8 mouse cellular contexts compared by ENCODE assay signal in the genomic region with DNA sequence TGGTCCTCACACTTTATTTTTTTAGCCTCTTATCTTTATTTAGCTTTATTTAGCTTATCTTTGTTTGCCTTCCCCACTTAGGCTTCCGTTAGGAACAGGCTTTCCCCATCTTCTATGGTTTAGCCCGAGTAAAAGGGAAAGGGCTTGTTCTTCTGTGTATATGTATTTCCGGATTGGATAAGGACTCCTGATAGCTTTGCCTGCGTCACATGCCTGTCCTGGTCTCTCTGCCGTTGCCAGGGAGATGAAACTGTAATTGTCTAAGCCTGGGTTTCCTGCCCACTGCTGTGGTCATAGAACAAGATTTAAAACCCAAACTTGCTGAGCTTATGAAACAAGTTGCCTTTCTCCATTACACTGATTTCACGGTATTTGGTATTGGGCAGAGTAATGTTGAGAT. TPM values are rescaled to one million over a fixed set of nuclear protein-coding genes. Genes with fewer than 3 reads are reported as not detected.
DNase-seq lines count a peak whose midpoint lies in the region; ATAC-seq lines count a peak whose summit lies in the region.
"Had no signal": no experiment of that assay in that cellular context is flagged by ENCODE, and none has a peak within 500 bp of the region (broad histone marks: within the 10 kb centered on the region; RNA-seq: fewer than 3 reads in every experiment).

No protein-coding gene starts in this region.

- ATAC-seq in liver, embryonic 13.5 days (ENCODE audit: low read depth): 0 out of 2 replicates have a peak, but pooled peaks have one; percentile 65
- peak; percentile 82 for ATAC-seq in stomach, embryonic 14.5 days (ENCODE audit: insufficient number of reproducible peaks, insufficient read depth, low FRiP score, low read depth)
- ATAC-seq in activated CD4-positive, CD25-positive, alpha-beta regulatory T cell, adult 4 months: no peak

- 13% methylated on average over 6 of the region's 6 CpGs for WGBS in liver, embryonic 13.5 days (ENCODE audit: insufficient replicate concordance)
- 19% methylated on average over 6 of the region's 6 CpGs for WGBS in stomach, embryonic 14.5 days

- no peak overlapping the region for H3K4me3 ChIP-seq in liver, embryonic 13.5 days (replicated peaks)
- no peak overlapping the region for H3K4me3 ChIP-seq in stomach, embryonic 14.5 days (ENCODE audit: low read depth, low read length)

- no peak overlapping the region for H3K27ac ChIP-seq in liver, embryonic 13.5 days
- no peak overlapping the region for H3K27ac ChIP-seq in stomach, embryonic 14.5 days (ENCODE audit: low read length)

- peaks cover 5% of the 10 kb centered on the region for H3K4me1 ChIP-seq in liver, embryonic 13.5 days (replicated peaks)
- H3K4me1 ChIP-seq in stomach, embryonic 14.5 days (ENCODE audit: control insufficient read depth, insufficient read depth, low read length): no peaks in the 10 kb centered on the region

- H3K4me2 ChIP-seq in liver, embryonic 13.5 days: peak overlapping the region; percentile 3; the same call in 1 of the 2 replicates
- H3K4me2 ChIP-seq in stomach, embryonic 14.5 days (replicated peaks; ENCODE audit: low read depth, low read length): no peak overlapping the region

- peak; percentile 11 for DNase-seq in layer of hippocampus, adult 9-11 months
- no peak for DNase-seq in layer of hippocampus, postnatal 14 days (ENCODE audit: low spot score in 2 of 2)
- DNase-seq in embryo, embryonic 9.5 days (ENCODE audit: extremely low spot score): peak; percentile 3
- DNase-seq in liver, embryonic 13.5 days: no peak
- no peak for DNase-seq in spleen, postnatal 10 days (ENCODE audit: low spot score in 2 of 2)

- no peaks in the 10 kb centered on the region for H3K27me3 ChIP-seq in liver, embryonic 13.5 days
- no peaks in the 10 kb centered on the region for H3K27me3 ChIP-seq in stomach, embryonic 14.5 days (ENCODE audit: control insufficient read depth, insufficient read depth, low read length)

- no peak overlapping the region for H3K9ac ChIP-seq in liver, embryonic 13.5 days
- no peak overlapping the region for H3K9ac ChIP-seq in stomach, embryonic 14.5 days (replicated peaks; ENCODE audit: low read depth, low read length)

- no peaks in the 10 kb centered on the region for H3K9me3 ChIP-seq in liver, embryonic 13.5 days (replicated peaks)
- no peaks in the 10 kb centered on the region for H3K9me3 ChIP-seq in stomach, embryonic 14.5 days (ENCODE audit: control insufficient read depth, low read depth, low read length)

- no peaks in the 10 kb centered on the region for H3K36me3 ChIP-seq in liver, embryonic 13.5 days
- no peaks in the 10 kb centered on the region for H3K36me3 ChIP-seq in stomach, embryonic 14.5 days (ENCODE audit: control insufficient read depth, insufficient read depth, low read length)

RNA-seq across cellular contexts. Expression of gene Fnip1, which starts 25.0 kb away (rescaled TPM):
- total RNA-seq in layer of hippocampus, postnatal 14 days (2021): 10 to 100 TPM; 27.5 to 27.8 TPM
- 3.2 and 4.6 TPM in 2 replicates for polyA plus RNA-seq in liver, embryonic 13.5 days (2015; fragmentation: Nextera tagmentation; extraction: Ambion mirVana)
- 18.1 and 18.2 TPM in 2 replicates for polyA plus RNA-seq in stomach, embryonic 14.5 days (2014; fragmentation: Nextera tagmentation; extraction: Ambion mirVana)
- 10 to 100 TPM; 10.7 to 12.9 TPM for polyA plus RNA-seq in activated CD4-positive, CD25-positive, alpha-beta regulatory T cell, adult 4 months (2017; shearing (Covaris generic))

RNA-seq across cellular contexts. Expression of gene Meikin, which starts 42.6 kb away (rescaled TPM):
- total RNA-seq in layer of hippocampus, postnatal 14 days (2021): not detected
- not detected in 2 replicates for polyA plus RNA-seq in liver, embryonic 13.5 days (2015; fragmentation: Nextera tagmentation; extraction: Ambion mirVana)
- 0.29 TPM in 1 of 2 replicates, not detected in the other for polyA plus RNA-seq in stomach, embryonic 14.5 days (2014; fragmentation: Nextera tagmentation; extraction: Ambion mirVana)
- not detected for polyA plus RNA-seq in activated CD4-positive, CD25-positive, alpha-beta regulatory T cell, adult 4 months (2017; shearing (Covaris generic))
- total RNA-seq: adrenal gland, postnatal 36 days had no signal

Comparison
In these comparisons a context has a peak if more than half of its experiments do, and no peak if none do; other contexts are left out.
1. DNase-seq: peak in layer of hippocampus, adult 9-11 months (single experiment) and embryo, embryonic 9.5 days (single experiment); none in layer of hippocampus, postnatal 14 days (0 of 2), liver, embryonic 13.5 days (single experiment) and spleen, postnatal 10 days (0 of 2).